Mouse (Mus musculus) cerebellum, adult 9-10 months (tissue): ENCODE results near the gene Timd4.

ENCODE experiments used
- DNase-seq: peaks from one replicate; pipeline ENCODE4 v3.0.0; 2022

Gene Timd4

GRCm38 (mm10) chr11:46810511-46810910, at the start of gene Timd4:
Gene Timd4 (plus strand): TSS chr11:46810800.
- no peak for DNase-seq

GRCm38 (mm10) chr11:46776879-46777278, 33.7 kb upstream of the Timd4 start:
- DNase-seq: no peak

- no peak for DNase-seq
These were observed 30.8 kb upstream of the Timd4 start for GRCm38 (mm10) chr11:46779811-46780210.

- DNase-seq: no peak
These were observed 6.2 kb upstream of the Timd4 start for GRCm38 (mm10) chr11:46804440-46804839.

GRCm38 (mm10) chr11:46817692-46818091, 7.1 kb downstream of the Timd4 start:
- DNase-seq: no peak

GRCm38 (mm10) chr11:46819930-46820329, 9.3 kb downstream of the Timd4 start:
- DNase-seq: no peak

- no peak for DNase-seq
These were observed 19.7 kb downstream of the Timd4 start for GRCm38 (mm10) chr11:46830348-46830747.

GRCm38 (mm10) chr11:46835080-46835479, 24.5 kb downstream of the Timd4 start:
- DNase-seq: no peak

GRCm38 (mm10) chr11:46842015-46842726, 31.6 kb downstream of the Timd4 start:
- no peak for DNase-seq

- DNase-seq: no peak
These were observed 36.1 kb downstream of the Timd4 start for GRCm38 (mm10) chr11:46846661-46847060.

GRCm38 (mm10) chr11:46847827-46848220, 37.2 kb downstream of the Timd4 start:
- DNase-seq: no peak

GRCm38 (mm10) chr11:46848221-46848971, 37.8 kb downstream of the Timd4 start:
- no peak for DNase-seq

GRCm38 (mm10) chr11:46864809-46865208, 54.2 kb downstream of the Timd4 start:
- DNase-seq: no peak

GRCm38 (mm10) chr11:46868594-46868993, 58.0 kb downstream of the Timd4 start:
- DNase-seq: no peak

- DNase-seq: no peak
These were observed 65.2 kb downstream of the Timd4 start for GRCm38 (mm10) chr11:46875774-46876173.

GRCm38 (mm10) chr11:46882456-46882855, 71.9 kb downstream of the Timd4 start:
- no peak for DNase-seq

- DNase-seq: no peak
These were observed 78.5 kb downstream of the Timd4 start for GRCm38 (mm10) chr11:46889093-46889492.
